Mouse (Mus musculus) liver, embryonic 14.5 days (tissue): ENCODE measurements at regions not wholly inside any gene's neighbourhood (a gene's known extent, or its start where the extent isn't known, plus 50 kb on each side); places are given as distances from the start of the nearest gene placed in this dataset.

Experiments
- ATAC-seq: fragments of 200-750 bp; cut with Nextera tagmentation; 2 replicates; pipeline ENCODE4 v1.8.0; 2017; ENCODE audit warnings: moderate number of reproducible peaks, mild to moderate bottlenecking, moderate library complexity; ENCODE audit not compliant: insufficient read depth
- DNase-seq, 3 experiments: peaks; one replicate each; pipeline ENCODE4 v3.0.0-alpha.2; 2012 to 2013; ENCODE audit warnings: low read depth in 3 of 3, low spot score in 3 of 3
- H3K27ac ChIP-seq: fragments of 300-500 bp; sonication (generic); 2 replicates; pipeline ENCODE4 v1.5.1; 2014; ENCODE audit warnings: moderate library complexity, mild to moderate bottlenecking, control low read depth, inconsistent platforms
- H3K27me3 ChIP-seq: fragments of 300-500 bp; sonication (generic); 2 replicates; pipeline ENCODE4 v1.6.1; 2014; ENCODE audit warnings: mild to moderate bottlenecking, low read length, moderate library complexity; ENCODE audit not compliant: control insufficient read depth, insufficient read depth
- H3K36me3 ChIP-seq: fragments of 300-500 bp; sonication (generic); replicated peaks from 2 replicates; pipeline ENCODE4 v1.6.1; 2014; ENCODE audit warnings: low read depth; ENCODE audit not compliant: control insufficient read depth, insufficient read depth
- H3K4me1 ChIP-seq, 2 experiments: fragments of 200-500 bp in 1 of 2; fragments of 300-500 bp in 1 of 2; sonication (generic) in 1 of 2; replicated peaks; 2 replicates each; pipeline ENCODE4 v1.6.1; 2012 to 2014; ENCODE audit warnings: antibody characterized with exemption in 1 of 2, inconsistent platforms in 1 of 2, low read length in 1 of 2; ENCODE audit not compliant: control insufficient read depth in 2 of 2, insufficient read depth in 2 of 2
- H3K4me2 ChIP-seq: fragments of 300-500 bp; sonication (generic); 2 replicates; pipeline ENCODE4 v1.6.1; 2014; ENCODE audit warnings: low read depth, mild to moderate bottlenecking, control low read depth, moderate library complexity
- H3K4me3 ChIP-seq, 2 experiments: fragments of 200-500 bp in 1 of 2; fragments of 300-500 bp in 1 of 2; sonication (generic) in 1 of 2; 2 replicates each; pipeline ENCODE4 v1.5.1; 2012 to 2014; ENCODE audit warnings: low read depth in 2 of 2, low read length in 2 of 2, mild to moderate bottlenecking in 2 of 2, control low read depth in 1 of 2, inconsistent platforms in 1 of 2, moderate library complexity in 1 of 2; ENCODE audit not compliant: insufficient read depth in 1 of 2
- H3K9ac ChIP-seq: fragments of 300-500 bp; sonication (generic); replicated peaks from 2 replicates; pipeline ENCODE4 v1.6.1; 2014; ENCODE audit warnings: mild to moderate bottlenecking, control low read depth, moderate library complexity
- H3K9me3 ChIP-seq: fragments of 300-500 bp; sonication (generic); 2 replicates; pipeline ENCODE4 v1.6.1; 2016; ENCODE audit warnings: low read length, mixed read lengths; ENCODE audit not compliant: control insufficient read depth
- CTCF ChIP-seq: IDR thresholded peaks from 2 replicates; pipeline ENCODE4 v1.5.1; 2016; ENCODE audit warnings: antibody characterized with exemption, low read depth, control low read depth
- EP300 ChIP-seq: IDR thresholded peaks from 2 replicates; pipeline ENCODE4 v1.6.1; 2016; ENCODE audit warnings: antibody characterized with exemption, low read depth
- WGBS: fragments of 180-500 bp; shearing (Covaris S2); extraction: QIAGEN DNeasy Blood & Tissue Kit; methylation state at CpG from one replicate; pipeline ENCODE4 v1.1.7; 2014; ENCODE audit not compliant: insufficient replicate concordance; 5-methylcytosine and 5-hydroxymethylcytosine counted together

GRCm38 (mm10) chr12:110375139-110375538, 71.8 kb upstream of the Ppp2r5c start:
- no peak for DNase-seq
- Histone ChIP-seq H3K36me3 (no peaks in the 10 kb centered on the region), H3K4me1 (no peaks in the 10 kb centered on the region), H3K9ac (no peak overlapping the region), H3K27me3 (peaks cover 3% of the 10 kb centered on the region), H3K9me3 (no peaks in the 10 kb centered on the region), H3K4me2 (no peak overlapping the region), H3K27ac (no peak overlapping the region), H3K4me3 (no peak overlapping the region)
- TF ChIP-seq EP300 (no peak), CTCF (no peak)
- no peak for ATAC-seq
- WGBS, result 13% methylated on average over 15 of the region's 15 CpGs

GRCm38 (mm10) chr12:110376062-110376837, 70.7 kb upstream of the Ppp2r5c start:
- 37% methylated on average over 5 of the region's 7 CpGs for WGBS
- H3K4me1 ChIP-seq, result no peaks in the 10 kb centered on the region
- TF ChIP-seq EP300 (no peak), CTCF (peak; percentile 43; the same call in 1 of the 2 replicates)
- DNase-seq, result no peak
- H3K9ac ChIP-seq, result no peak overlapping the region
- H3K4me3 ChIP-seq, result no peak overlapping the region
- H3K4me2 ChIP-seq, result no peak overlapping the region
- no peaks in the 10 kb centered on the region for H3K36me3 ChIP-seq
- ATAC-seq, result no peak
- peaks cover 3% of the 10 kb centered on the region for H3K27me3 ChIP-seq
- H3K9me3 ChIP-seq, result no peaks in the 10 kb centered on the region
- H3K27ac ChIP-seq, result no peak overlapping the region

GRCm38 (mm10) chr12:110376838-110377150, 70.1 kb upstream of the Ppp2r5c start:
- no peak for TF ChIP-seq EP300
- no peak for TF ChIP-seq CTCF

GRCm38 (mm10) chr12:110377306-110377705, 69.6 kb upstream of the Ppp2r5c start:
- H3K4me3 ChIP-seq, result no peak overlapping the region
- H3K27ac ChIP-seq, result no peak overlapping the region
- ATAC-seq (no peak), DNase-seq (no peak)
- H3K27me3 ChIP-seq, result peaks cover 3% of the 10 kb centered on the region
- TF ChIP-seq EP300, result no peak
- TF ChIP-seq CTCF, result no peak
- H3K9me3 ChIP-seq, result no peaks in the 10 kb centered on the region
- H3K4me2 ChIP-seq, result no peak overlapping the region
- H3K9ac ChIP-seq, result no peak overlapping the region
- H3K4me1 ChIP-seq, result no peaks in the 10 kb centered on the region
- no peaks in the 10 kb centered on the region for H3K36me3 ChIP-seq
- WGBS, result 60% methylated on average over 6 of the region's 6 CpGs

More at GRCm38 (mm10) chr12:110376838-110377150, 70.1 kb upstream of the Ppp2r5c start:
- H3K4me2 ChIP-seq, result no peak overlapping the region
- WGBS, result 61% methylated on average over 4 of the region's 4 CpGs
- no peak overlapping the region for H3K27ac ChIP-seq
- H3K9ac ChIP-seq, result no peak overlapping the region
- H3K9me3 ChIP-seq, result no peaks in the 10 kb centered on the region
- peaks cover 3% of the 10 kb centered on the region for H3K27me3 ChIP-seq
- H3K36me3 ChIP-seq, result no peaks in the 10 kb centered on the region
- DNase-seq (no peak), ATAC-seq (no peak)
- no peaks in the 10 kb centered on the region for H3K4me1 ChIP-seq
- no peak overlapping the region for H3K4me3 ChIP-seq

GRCm38 (mm10) chr12:110377734-110378133, 69.2 kb upstream of the Ppp2r5c start:
- 49% methylated on average over 10 of the region's 10 CpGs for WGBS
- DNase-seq, result no peak
- no peaks in the 10 kb centered on the region for H3K9me3 ChIP-seq
- ATAC-seq, result no peak
- H3K27ac ChIP-seq, result no peak overlapping the region
- no peak for TF ChIP-seq EP300
- TF ChIP-seq CTCF, result peak; percentile 83
- no peak overlapping the region for H3K9ac ChIP-seq
- H3K27me3 ChIP-seq, result peaks cover 3% of the 10 kb centered on the region
- H3K36me3 ChIP-seq, result no peaks in the 10 kb centered on the region
- H3K4me1 ChIP-seq, result no peaks in the 10 kb centered on the region
- H3K4me2 ChIP-seq, result no peak overlapping the region
- H3K4me3 ChIP-seq, result no peak overlapping the region
